Mouse (Mus musculus) embryonic facial prominence, embryonic 13.5 days (tissue): ENCODE results near the gene Zfp64. TPM values are rescaled to one million over a fixed set of nuclear protein-coding genes. Genes with fewer than 3 reads are reported as not detected.

Source experiments
- ATAC-seq: fragments of 200-750 bp; cut with Nextera tagmentation; 2 replicates; pipeline ENCODE4 v1.8.0; 2017; ENCODE audit warnings: low read depth; ENCODE audit not compliant: insufficient number of reproducible peaks, insufficient read depth, low FRiP score, low TSS enrichment
- H3K27ac ChIP-seq: fragments of 300-500 bp; sonication (generic); 2 replicates; pipeline ENCODE4 v1.5.1; 2015; ENCODE audit warnings: moderate library complexity, mild to moderate bottlenecking, inconsistent platforms
- H3K27me3 ChIP-seq: fragments of 300-500 bp; sonication (generic); 2 replicates; pipeline ENCODE4 v1.6.1; 2015; ENCODE audit warnings: mild to moderate bottlenecking, inconsistent platforms
- H3K36me3 ChIP-seq: fragments of 300-500 bp; sonication (generic); 2 replicates; pipeline ENCODE4 v1.6.1; 2015; ENCODE audit warnings: mild to moderate bottlenecking, inconsistent platforms
- H3K4me1 ChIP-seq: fragments of 300-500 bp; sonication (generic); 2 replicates; pipeline ENCODE4 v1.6.1; 2015; ENCODE audit warnings: inconsistent platforms
- H3K4me2 ChIP-seq: fragments of 300-500 bp; sonication (generic); 2 replicates; pipeline ENCODE4 v1.6.1; 2015; ENCODE audit warnings: moderate library complexity, mild to moderate bottlenecking, inconsistent platforms
- H3K4me3 ChIP-seq: fragments of 300-500 bp; sonication (generic); 2 replicates; pipeline ENCODE4 v1.5.1; 2015; ENCODE audit warnings: mild to moderate bottlenecking, inconsistent platforms
- H3K9ac ChIP-seq: fragments of 300-500 bp; sonication (generic); 2 replicates; pipeline ENCODE4 v1.6.1; 2015; ENCODE audit warnings: mild to moderate bottlenecking, inconsistent platforms
- H3K9me3 ChIP-seq: fragments of 300-500 bp; sonication (generic); 2 replicates; pipeline ENCODE4 v1.6.1; 2016; ENCODE audit warnings: inconsistent platforms
- WGBS: fragments of 180-500 bp; shearing (Covaris S2); methylation state at CpG from one replicate; pipeline ENCODE4 v1.1.7; 2015; ENCODE audit warnings: mixed read lengths; 5-methylcytosine and 5-hydroxymethylcytosine counted together
- polyA plus RNA-seq: library from polyadenylated mRNA; unstranded; fragments of >200 nt; fragmentation: Nextera tagmentation; extraction: Ambion mirVana; gene quantifications from 2 replicates; pipeline ENCODE4 v1.2.1, GENCODE M21; 2015

Zfp64 gene
- polyA plus RNA-seq = 54.0 and 54.8 TPM in 2 replicates

DNA sequence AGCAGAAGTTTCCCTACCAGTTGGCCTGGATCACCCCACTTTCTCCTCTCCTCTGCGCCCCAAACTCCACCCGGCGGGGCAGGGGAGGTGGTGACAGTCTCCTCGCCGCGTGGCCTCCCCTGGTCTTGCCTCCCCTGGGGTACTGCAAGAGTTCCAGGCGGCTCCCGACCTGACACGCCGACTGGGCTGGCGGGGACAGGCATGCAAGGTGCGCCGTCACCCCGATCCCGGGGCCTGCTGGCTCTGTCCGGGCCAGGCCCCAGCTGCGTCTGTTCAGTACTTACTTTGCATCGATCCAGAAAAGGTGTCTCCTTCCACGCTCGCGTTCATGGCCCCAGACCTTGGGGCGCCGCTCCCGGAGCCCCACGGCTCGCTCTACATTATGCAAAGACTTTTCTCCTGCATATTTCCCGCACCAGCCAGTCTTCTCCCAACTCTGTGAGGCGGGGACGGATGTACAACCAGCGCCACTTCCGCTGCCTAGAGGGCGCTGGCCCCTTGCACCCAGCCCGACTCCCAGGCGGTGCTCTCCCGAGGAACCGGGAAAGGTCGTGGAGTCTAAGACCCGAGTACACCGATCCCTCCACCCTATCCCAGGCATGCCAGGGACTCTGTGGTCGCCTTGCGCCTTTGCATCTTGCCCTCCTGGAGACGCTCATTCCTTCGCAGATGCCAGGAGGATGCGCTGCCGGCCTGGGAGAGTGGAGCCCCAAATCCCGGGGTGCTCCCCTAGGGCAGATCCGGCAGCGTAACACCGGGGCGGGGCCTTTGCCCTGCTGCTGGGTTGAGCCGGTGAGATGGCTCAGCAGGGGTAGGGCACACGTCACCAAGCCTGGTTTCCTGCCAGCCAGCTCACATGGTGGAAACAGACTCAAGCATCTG lies at the start of gene Zfp64:
Zfp64 (minus strand) TSS at position 753 of the 882 bp plus-strand sequence.
- WGBS = under 1% methylated on average over 52 of the region's 52 CpGs
- peak; percentile 80; the same call in 1 of the 2 replicates for ATAC-seq
- peaks cover 22% of the 10 kb centered on the region for H3K36me3 ChIP-seq
- H3K4me1 ChIP-seq = peaks cover 20% of the 10 kb centered on the region
- no peaks in the 10 kb centered on the region for H3K27me3 ChIP-seq
- peak within 1 kb of the TSS; percentile 93 for H3K27ac ChIP-seq
- peak within 1 kb of the TSS; percentile 96 for H3K9ac ChIP-seq
- peak within 1 kb of the TSS; percentile 94 for H3K4me3 ChIP-seq
- H3K9me3 ChIP-seq = no peaks in the 10 kb centered on the region
- H3K4me2 ChIP-seq = peak within 1 kb of the TSS; percentile 93

DNA sequence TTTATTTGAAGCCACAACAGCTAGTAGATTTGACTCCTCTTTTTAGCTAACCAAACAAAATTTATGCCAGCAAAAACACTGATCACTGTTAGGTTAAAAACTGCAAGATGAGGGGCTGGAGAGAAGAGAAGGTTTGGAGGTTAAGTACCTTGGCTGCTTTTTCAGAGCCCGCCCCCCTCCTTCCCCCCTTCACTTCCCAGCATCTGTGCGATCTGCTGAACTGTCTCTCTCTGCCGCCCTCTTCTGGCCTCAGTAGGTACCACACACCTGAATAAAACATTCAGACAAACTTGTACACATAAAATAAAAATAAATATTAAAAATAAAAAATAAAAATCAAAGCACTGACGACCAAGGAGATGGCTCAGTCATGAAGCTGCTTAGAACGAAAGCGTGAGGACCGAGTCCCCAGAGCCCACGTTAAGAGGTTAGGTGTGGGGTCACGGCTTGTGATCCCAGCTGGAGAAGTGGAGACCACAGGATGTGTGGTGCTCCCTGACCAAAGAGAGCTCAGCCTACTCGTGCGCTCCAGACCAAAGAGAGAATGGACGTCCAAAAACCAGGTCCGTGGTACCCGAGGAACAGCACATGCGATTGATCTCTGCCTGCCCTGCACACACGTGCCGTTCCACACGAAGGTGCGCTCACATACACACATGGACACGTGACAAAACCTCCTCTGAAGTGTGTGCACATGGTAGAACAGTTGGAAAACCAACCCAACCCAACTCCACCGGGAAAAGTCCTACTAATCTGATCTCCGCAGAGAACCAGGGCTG lies 37.4 kb upstream of the Zfp64 start:
- ATAC-seq = no peak
- no peaks in the 10 kb centered on the region for H3K27me3 ChIP-seq
- no peaks in the 10 kb centered on the region for H3K4me1 ChIP-seq
- no peak overlapping the region for H3K27ac ChIP-seq
- H3K9ac ChIP-seq = no peak overlapping the region
- H3K4me2 ChIP-seq = no peak overlapping the region
- no peaks in the 10 kb centered on the region for H3K9me3 ChIP-seq
- no peaks in the 10 kb centered on the region for H3K36me3 ChIP-seq
- 73% methylated on average over 22 of the region's 22 CpGs for WGBS
- H3K4me3 ChIP-seq = no peak overlapping the region

DNA sequence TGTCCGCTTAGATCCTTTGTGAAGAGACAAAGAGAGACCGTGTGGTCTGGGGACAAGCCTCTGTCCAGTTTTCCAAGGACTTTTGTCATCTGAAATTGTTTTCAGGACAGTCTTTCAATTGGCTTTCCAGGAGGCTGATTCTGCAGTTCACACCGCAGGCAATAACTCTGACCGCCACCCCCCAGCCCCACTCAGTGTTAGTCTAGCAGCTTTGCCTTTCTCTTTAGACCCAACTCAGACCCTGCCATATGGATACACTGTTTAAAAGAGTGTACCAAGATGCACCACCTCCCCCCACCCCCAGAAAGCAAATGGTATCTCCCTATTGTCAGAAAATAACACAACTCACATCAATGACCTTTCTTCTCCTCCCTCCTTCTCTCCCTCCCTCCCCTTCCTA lies 35.6 kb upstream of the Zfp64 start:
- Histone ChIP-seq H3K9ac (no peak overlapping the region), H3K27me3 (no peaks in the 10 kb centered on the region), H3K36me3 (no peaks in the 10 kb centered on the region), H3K4me1 (no peaks in the 10 kb centered on the region), H3K9me3 (no peaks in the 10 kb centered on the region), H3K27ac (no peak overlapping the region), H3K4me3 (no peak overlapping the region), H3K4me2 (no peak overlapping the region)
- WGBS = 85% methylated on average over 4 of the region's 4 CpGs
- ATAC-seq = no peak

DNA sequence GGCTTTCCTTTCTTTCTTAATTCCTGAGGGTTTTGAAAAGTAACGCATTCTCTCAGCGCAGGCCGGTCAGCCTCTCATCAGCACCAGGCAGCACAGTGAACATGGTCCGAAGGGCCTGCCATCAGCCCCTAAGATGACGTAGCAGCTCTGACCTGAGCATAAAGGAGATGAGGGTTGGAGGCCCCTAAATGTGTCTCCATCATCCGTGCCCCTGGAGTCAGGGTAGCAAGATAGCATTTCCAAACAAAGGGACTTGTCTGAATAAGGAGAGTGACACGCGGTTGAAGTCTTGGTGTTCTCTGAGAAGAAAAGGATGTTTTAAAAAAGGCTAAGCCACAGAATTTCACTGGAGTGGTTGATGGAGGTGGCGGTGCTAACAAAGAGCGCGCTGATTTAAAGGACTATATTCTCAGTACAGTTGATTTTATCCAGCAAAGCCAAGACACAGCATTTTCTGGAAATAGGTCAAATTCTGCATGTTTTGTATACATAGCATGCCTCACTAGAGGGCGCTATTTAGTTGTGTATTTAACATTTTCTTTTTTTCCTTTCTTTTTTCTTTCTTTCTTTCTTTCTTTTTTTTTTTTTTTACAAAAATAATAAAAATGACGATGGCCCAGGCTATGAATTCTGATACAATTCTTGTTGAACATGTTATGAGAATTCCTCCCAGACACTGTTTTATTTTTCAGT lies 34.8 kb upstream of the Zfp64 start:
- WGBS = 60% methylated on average over 13 of the region's 13 CpGs
- H3K27me3 ChIP-seq = no peaks in the 10 kb centered on the region
- no peak overlapping the region for H3K4me2 ChIP-seq
- H3K9ac ChIP-seq = no peak overlapping the region
- H3K4me1 ChIP-seq = no peaks in the 10 kb centered on the region
- no peak overlapping the region for H3K27ac ChIP-seq
- H3K36me3 ChIP-seq = no peaks in the 10 kb centered on the region
- H3K9me3 ChIP-seq = peaks cover 5% of the 10 kb centered on the region; the same call in 1 of the 2 replicates
- no peak overlapping the region for H3K4me3 ChIP-seq
- no peak for ATAC-seq

DNA sequence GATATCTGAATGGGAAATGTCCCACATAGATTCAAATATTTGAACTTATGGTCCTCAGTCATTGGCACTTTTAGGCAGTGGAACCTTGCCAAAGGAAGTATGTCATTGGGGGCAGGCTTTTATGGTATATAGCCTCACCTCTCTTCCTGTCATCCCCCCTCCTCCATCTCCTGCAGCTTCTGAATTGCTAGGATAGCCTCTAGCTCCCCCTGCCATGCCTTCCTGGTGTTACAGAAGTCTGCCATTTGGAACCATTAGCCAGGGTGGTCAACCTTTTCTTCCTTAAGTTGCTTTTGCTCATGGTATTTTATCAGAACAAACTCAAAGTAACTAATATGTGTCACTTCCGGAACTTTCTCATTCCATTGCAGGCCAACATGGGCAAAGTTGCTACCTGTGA lies 32.7 kb upstream of the Zfp64 start:
- Histone ChIP-seq H3K27ac (no peak overlapping the region), H3K36me3 (no peaks in the 10 kb centered on the region), H3K9me3 (peaks cover 5% of the 10 kb centered on the region; the same call in 1 of the 2 replicates), H3K4me2 (no peak overlapping the region), H3K9ac (no peak overlapping the region), H3K4me3 (no peak overlapping the region), H3K27me3 (no peaks in the 10 kb centered on the region), H3K4me1 (no peaks in the 10 kb centered on the region)
- 91% methylated on average over 1 of the region's 1 CpGs for WGBS
- no peak for ATAC-seq

DNA sequence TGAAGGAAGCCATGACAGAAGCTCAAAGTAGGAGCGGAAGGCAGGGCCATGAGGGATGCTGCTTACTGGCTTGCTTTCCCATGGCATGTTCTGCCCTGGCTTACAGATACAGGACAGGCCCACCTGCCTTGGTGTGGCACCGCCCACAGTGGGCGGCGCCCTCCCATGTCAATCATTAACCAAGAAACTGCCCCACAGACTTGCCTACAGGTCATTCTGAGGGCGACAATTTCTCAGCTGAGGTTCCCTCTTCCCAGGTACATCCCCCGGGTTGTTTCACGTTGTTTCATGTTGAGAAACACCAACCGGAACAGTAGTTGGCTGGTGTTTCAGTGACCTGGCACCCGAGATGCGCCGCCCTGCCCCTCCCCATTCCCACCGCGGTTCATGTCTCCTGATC lies 32.0 kb upstream of the Zfp64 start:
- H3K36me3 ChIP-seq = no peaks in the 10 kb centered on the region
- 80% methylated on average over 13 of the region's 13 CpGs for WGBS
- no peak overlapping the region for H3K9ac ChIP-seq
- ATAC-seq = no peak
- H3K4me1 ChIP-seq = no peaks in the 10 kb centered on the region
- no peaks in the 10 kb centered on the region for H3K27me3 ChIP-seq
- peaks cover 5% of the 10 kb centered on the region; the same call in 1 of the 2 replicates for H3K9me3 ChIP-seq
- H3K27ac ChIP-seq = no peak overlapping the region
- no peak overlapping the region for H3K4me3 ChIP-seq
- H3K4me2 ChIP-seq = no peak overlapping the region

DNA sequence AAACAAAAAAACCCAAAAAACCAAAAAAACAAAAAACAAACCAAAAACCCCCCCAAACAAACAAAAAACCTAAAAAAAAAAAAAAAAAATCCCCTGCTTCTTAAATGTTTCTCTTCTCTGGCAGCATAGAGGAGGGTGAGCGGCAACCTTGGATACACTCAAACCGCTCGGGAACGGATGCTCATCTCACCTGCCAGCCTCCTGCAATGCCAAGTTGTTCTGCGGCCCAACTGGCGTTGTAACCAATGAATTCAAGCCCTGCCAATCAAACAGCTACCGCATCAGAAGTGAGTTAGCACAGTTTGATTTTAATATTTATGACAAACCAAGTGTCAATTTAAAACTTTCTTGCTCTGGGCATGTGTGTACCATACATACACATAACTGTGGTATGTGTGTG lies 26.6 kb upstream of the Zfp64 start:
- H3K27me3 ChIP-seq = no peaks in the 10 kb centered on the region
- H3K27ac ChIP-seq = no peak overlapping the region
- no peak overlapping the region for H3K4me2 ChIP-seq
- H3K4me1 ChIP-seq = no peaks in the 10 kb centered on the region
- no peak overlapping the region for H3K9ac ChIP-seq
- 93% methylated on average over 7 of the region's 7 CpGs for WGBS
- no peak overlapping the region for H3K4me3 ChIP-seq
- ATAC-seq = no peak
- H3K9me3 ChIP-seq = peaks cover 5% of the 10 kb centered on the region; the same call in 1 of the 2 replicates
- H3K36me3 ChIP-seq = no peaks in the 10 kb centered on the region

DNA sequence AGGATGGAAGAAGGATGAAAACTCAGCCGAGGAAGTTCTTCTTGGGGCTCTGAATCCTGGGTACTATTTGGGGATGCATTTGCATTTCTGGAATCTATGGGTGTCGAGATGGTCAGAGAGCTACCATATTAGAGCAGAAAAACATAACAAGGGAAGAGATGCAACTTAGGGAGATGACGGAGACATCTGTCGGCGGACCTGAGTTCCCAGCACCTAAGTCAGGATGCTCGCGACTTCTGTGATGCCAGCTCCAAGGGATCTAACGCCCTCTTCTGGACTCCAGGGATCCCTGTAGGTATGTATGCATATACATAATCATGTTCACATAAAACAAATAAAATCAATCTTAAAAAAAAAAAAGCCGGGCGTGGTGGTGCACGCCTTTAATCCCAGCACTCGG lies 26.1 kb upstream of the Zfp64 start:
- 69% methylated on average over 12 of the region's 12 CpGs for WGBS
- H3K9ac ChIP-seq = no peak overlapping the region
- peak overlapping the region; percentile 13 for H3K4me3 ChIP-seq
- no peak overlapping the region for H3K27ac ChIP-seq
- H3K4me2 ChIP-seq = 0 out of 2 replicates have a peak overlapping the region, but pooled peaks have one; percentile 2
- no peaks in the 10 kb centered on the region for H3K27me3 ChIP-seq
- no peak for ATAC-seq
- peaks cover 5% of the 10 kb centered on the region; the same call in 1 of the 2 replicates for H3K9me3 ChIP-seq
- H3K4me1 ChIP-seq = no peaks in the 10 kb centered on the region
- H3K36me3 ChIP-seq = no peaks in the 10 kb centered on the region

DNA sequence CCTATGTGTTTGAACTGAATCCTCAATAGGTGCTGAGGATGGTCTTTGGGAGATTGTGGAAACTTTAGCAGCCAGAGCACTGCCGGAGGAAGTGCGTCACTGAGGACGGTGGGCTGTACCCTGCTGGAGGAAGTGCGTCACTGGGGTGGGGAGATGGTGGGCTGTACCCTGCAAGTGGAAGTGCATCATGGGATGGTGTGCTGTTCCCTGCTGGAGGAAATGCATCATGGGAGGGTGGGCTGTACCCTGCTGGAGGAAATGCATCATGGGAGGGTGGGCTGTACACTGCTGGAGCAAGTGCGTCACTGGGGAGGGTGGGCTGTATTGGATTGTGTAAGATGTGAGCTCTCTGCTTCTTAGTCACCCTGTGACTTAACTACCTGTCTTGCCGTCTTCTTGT lies 25.5 kb upstream of the Zfp64 start:
- Histone ChIP-seq H3K4me1 (no peaks in the 10 kb centered on the region), H3K9ac (no peak overlapping the region), H3K4me3 (peak overlapping the region; percentile 13; the same call in 1 of the 2 replicates), H3K4me2 (peak overlapping the region; percentile 2), H3K36me3 (no peaks in the 10 kb centered on the region), H3K9me3 (peaks cover 5% of the 10 kb centered on the region; the same call in 1 of the 2 replicates), H3K27me3 (no peaks in the 10 kb centered on the region), H3K27ac (no peak overlapping the region)
- peak; percentile 64; the same call in 1 of the 2 replicates for ATAC-seq
- 49% methylated on average over 6 of the region's 6 CpGs for WGBS

DNA sequence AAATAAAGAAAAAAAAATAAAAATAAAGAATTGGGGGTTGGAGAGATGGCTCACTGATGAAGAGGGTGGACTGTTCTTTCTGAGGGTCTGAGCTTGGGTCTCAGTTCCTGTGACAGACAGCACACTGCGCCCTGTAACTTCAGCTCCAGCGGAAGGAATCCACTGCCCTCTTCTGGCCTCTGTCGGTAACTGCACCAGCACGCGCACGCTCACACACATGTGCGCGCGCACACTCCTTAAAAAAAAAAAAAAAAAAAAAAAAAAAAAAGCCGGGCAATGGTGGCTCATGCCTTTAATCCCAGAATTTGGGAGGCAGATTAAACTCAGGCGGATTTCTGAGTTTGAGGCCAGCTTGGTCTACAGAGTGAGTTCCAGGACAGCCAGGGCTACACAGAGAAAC lies 24.4 kb upstream of the Zfp64 start:
- H3K27ac ChIP-seq = no peak overlapping the region
- H3K4me1 ChIP-seq = no peaks in the 10 kb centered on the region
- no peak overlapping the region for H3K9ac ChIP-seq
- no peak for ATAC-seq
- no peaks in the 10 kb centered on the region for H3K9me3 ChIP-seq
- WGBS = 44% methylated on average over 11 of the region's 11 CpGs
- H3K36me3 ChIP-seq = no peaks in the 10 kb centered on the region
- H3K4me2 ChIP-seq = no peak overlapping the region
- no peaks in the 10 kb centered on the region for H3K27me3 ChIP-seq
- no peak overlapping the region for H3K4me3 ChIP-seq

DNA sequence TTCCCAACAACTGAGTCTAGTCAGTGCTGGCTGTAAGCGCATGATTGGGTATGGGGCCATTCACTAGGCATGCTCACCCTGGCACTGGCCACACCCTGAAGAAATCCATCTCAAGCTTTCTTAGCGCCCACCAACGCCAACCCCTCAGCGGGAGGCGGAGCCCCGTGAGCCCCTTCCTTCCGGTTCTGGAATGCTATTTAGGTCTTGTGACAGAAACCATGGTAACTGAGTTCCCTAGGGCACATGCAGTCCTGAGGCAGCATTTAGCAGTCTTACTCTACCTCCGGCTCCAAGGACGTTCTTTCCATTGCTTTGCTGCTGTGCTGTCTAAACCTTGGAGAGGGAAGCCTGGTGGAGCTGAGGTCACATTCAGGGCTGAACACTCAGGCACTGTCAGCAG lies 22.6 kb upstream of the Zfp64 start:
- H3K4me3 ChIP-seq = no peak overlapping the region
- H3K27ac ChIP-seq = no peak overlapping the region
- H3K4me2 ChIP-seq = no peak overlapping the region
- no peaks in the 10 kb centered on the region for H3K4me1 ChIP-seq
- no peak for ATAC-seq
- 57% methylated on average over 9 of the region's 9 CpGs for WGBS
- no peaks in the 10 kb centered on the region for H3K36me3 ChIP-seq
- H3K9me3 ChIP-seq = no peaks in the 10 kb centered on the region
- H3K9ac ChIP-seq = no peak overlapping the region
- H3K27me3 ChIP-seq = no peaks in the 10 kb centered on the region
